Mouse (Mus musculus): Measurements from ENCODE around the gene Gm49373.

The Gm49373 gene

GRCm38 (mm10) chr9:21029291-21030054 lies 43.4 kb downstream of the Gm49373 start, which contains the start of gene Icam4:
Icam4 (plus strand) TSS chr9:21029373.
- in situ Hi-C loops (cut with MboI): loop anchor here (5.0 kb wide), 1 partner anchor 43 kb away; the partner anchor contains the start of genes Fdx1l and Gm49373

GRCm38 (mm10) chr9:21028560-21029110 lies 44.3 kb downstream of the Gm49373 start:
- in situ Hi-C loops (cut with MboI): no loop called here

GRCm38 (mm10) chr9:21027774-21028290 lies 45.1 kb downstream of the Gm49373 start:
- in situ Hi-C loops (cut with MboI): no loop called here

- in situ Hi-C loops (cut with MboI): no loop called here
Observed at GRCm38 (mm10) chr9:21026849-21027248, 46.0 kb downstream of the Gm49373 start.

GRCm38 (mm10) chr9:21025258-21025810 lies 47.6 kb downstream of the Gm49373 start:
- in situ Hi-C loops (cut with MboI): no loop called here

- in situ Hi-C loops (cut with MboI): loop anchor here (25.0 kb wide), 1 partner anchor 115 kb away; the partner anchor contains the start of genes Cdc37 and Tyk2
Observed at GRCm38 (mm10) chr9:21022726-21023125, 50.2 kb downstream of the Gm49373 start.

GRCm38 (mm10) chr9:21022288-21022687 lies 50.6 kb downstream of the Gm49373 start:
- in situ Hi-C loops (cut with MboI): loop anchor here (25.0 kb wide), 1 partner anchor 115 kb away; the partner anchor contains the start of genes Cdc37 and Tyk2

- in situ Hi-C loops (cut with MboI): loop anchor here (25.0 kb wide), 1 partner anchor 116 kb away; the partner anchor contains the start of genes Cdc37 and Tyk2
Observed at GRCm38 (mm10) chr9:21021363-21021762, 51.5 kb downstream of the Gm49373 start.

GRCm38 (mm10) chr9:21018600-21018999 lies 54.3 kb downstream of the Gm49373 start:
- in situ Hi-C loops (cut with MboI): loop anchor here (25.0 kb wide), 1 partner anchor 119 kb away; the partner anchor contains the start of genes Cdc37 and Tyk2

GRCm38 (mm10) chr9:21017177-21017575 lies 55.7 kb downstream of the Gm49373 start:
- in situ Hi-C loops (cut with MboI): loop anchor here (25.0 kb wide), 1 partner anchor 120 kb away; the partner anchor contains the start of genes Cdc37 and Tyk2

GRCm38 (mm10) chr9:21016331-21017176 lies 56.3 kb downstream of the Gm49373 start:
- in situ Hi-C loops (cut with MboI): loop anchor here (25.0 kb wide), 1 partner anchor 121 kb away; the partner anchor contains the start of genes Cdc37 and Tyk2

GRCm38 (mm10) chr9:21015571-21016130 lies 57.2 kb downstream of the Gm49373 start, which contains the start of gene Icam1:
Icam1 (plus strand) TSS chr9:21015985.
- in situ Hi-C loops (cut with MboI): loop anchor here (25.0 kb wide), 1 partner anchor 122 kb away; the partner anchor contains the start of genes Cdc37 and Tyk2

GRCm38 (mm10) chr9:21014691-21015570 lies 58.0 kb downstream of the Gm49373 start:
- in situ Hi-C loops (cut with MboI): loop anchor here (25.0 kb wide), 1 partner anchor 122 kb away; the partner anchor contains the start of genes Cdc37 and Tyk2

Measured in mature B cell (primary cell).